Mouse (Mus musculus) cerebellum, adult 2 months (tissue): ENCODE results near the gene Kcnt1.

ENCODE experiments used
- CTCF ChIP-seq: fragments of 200-500 bp; IDR thresholded peaks from 2 replicates; pipeline ENCODE4 v1.5.1; 2011; ENCODE audit warnings: low read depth, mild to moderate bottlenecking, control low read depth, low read length, moderate library complexity, borderline replicate concordance; ENCODE audit not compliant: insufficient read depth
- POLR2A ChIP-seq: fragments of 200-500 bp; IDR thresholded peaks from 2 replicates; pipeline ENCODE4 v1.6.1; 2011; ENCODE audit warnings: low read length, control low read depth, borderline replicate concordance; ENCODE audit not compliant: insufficient read depth

DNA sequence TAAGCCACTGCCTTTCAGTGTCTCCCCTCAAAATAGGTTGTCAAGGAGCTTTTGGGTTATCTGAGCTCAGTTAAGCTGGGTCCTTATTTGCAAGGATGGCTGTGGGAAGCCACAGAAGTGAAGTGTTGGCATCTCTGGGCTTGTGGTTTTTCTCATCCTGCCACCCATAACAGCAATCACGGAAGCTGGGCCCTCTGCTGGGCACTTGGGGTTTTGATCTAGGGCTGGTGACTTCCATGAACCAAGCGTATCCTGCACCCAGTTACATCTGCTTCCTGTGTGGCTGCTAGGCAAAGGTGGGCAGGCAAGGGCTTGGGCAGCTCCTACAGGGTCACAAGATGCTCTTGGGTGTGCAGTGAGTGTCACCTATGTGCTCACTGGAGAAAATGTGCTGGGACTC is 49.7 kb downstream of the Kcnt1 start:
- TF ChIP-seq CTCF = peak; percentile 53
- TF ChIP-seq POLR2A = no peak
